Mouse (Mus musculus) kidney, adult 2 months (tissue): ENCODE results near the gene Exosc3. TPM values are rescaled to one million over a fixed set of nuclear protein-coding genes. Genes with fewer than 3 reads are reported as not detected.
A peak's percentile ranks its signal among the peaks of the same experiment; 100 is the strongest.

ENCODE experiments used
- DNase-seq: peaks from one replicate; pipeline ENCODE4 v3.0.0; 2021
- H3K27ac ChIP-seq: fragments of 200-500 bp; 2 replicates; pipeline ENCODE4 v1.5.1; 2012; ENCODE audit warnings: low read depth, low read length, control low read depth, inconsistent platforms; ENCODE audit not compliant: insufficient read depth
- H3K27me3 ChIP-seq: fragments of 200-500 bp; replicated peaks from 2 replicates; pipeline ENCODE4 v1.6.1; 2012; ENCODE audit warnings: mild to moderate bottlenecking, moderate library complexity, low read length, inconsistent platforms; ENCODE audit not compliant: control insufficient read depth, insufficient read depth
- H3K36me3 ChIP-seq: fragments of 200-500 bp; 2 replicates; pipeline ENCODE4 v1.6.1; 2012; ENCODE audit warnings: mild to moderate bottlenecking, moderate library complexity, low read length, inconsistent platforms; ENCODE audit not compliant: control insufficient read depth, insufficient read depth
- H3K4me1 ChIP-seq: fragments of 200-500 bp; 2 replicates; pipeline ENCODE4 v1.6.1; 2011; ENCODE audit warnings: low read length; ENCODE audit not compliant: control insufficient read depth, insufficient read depth
- H3K4me3 ChIP-seq: fragments of 200-500 bp; 2 replicates; pipeline ENCODE4 v1.5.1; 2011; ENCODE audit warnings: mild to moderate bottlenecking, low read depth, low read length, control low read depth; ENCODE audit not compliant: insufficient read depth
- CTCF ChIP-seq: fragments of 200-500 bp; conservative IDR thresholded peaks from 2 replicates; pipeline ENCODE4 v1.5.1; 2011; ENCODE audit warnings: low read depth, mild to moderate bottlenecking, control low read depth, low read length, moderate library complexity, mixed read lengths; ENCODE audit not compliant: insufficient read depth, insufficient read length
- POLR2A ChIP-seq: fragments of 200-500 bp; IDR thresholded peaks from one replicate; pipeline ENCODE4 v1.6.1; 2011; ENCODE audit warnings: low read depth, low read length, control low read depth
- WGBS: fragments of 180-500 bp; shearing (Covaris S2); methylation state at CpG from one replicate; pipeline ENCODE4 v1.1.7; 2018; 5-methylcytosine and 5-hydroxymethylcytosine counted together
- polyA plus RNA-seq: library from polyadenylated mRNA; depleted of rRNA; stranded (reverse); fragments of >200 nt; gene quantifications from 2 replicates; pipeline ENCODE4 v1.2.3, GENCODE M21; 2012

The Exosc3 gene
- polyA plus RNA-seq, 1 experiment: 16.7 TPM

DNA sequence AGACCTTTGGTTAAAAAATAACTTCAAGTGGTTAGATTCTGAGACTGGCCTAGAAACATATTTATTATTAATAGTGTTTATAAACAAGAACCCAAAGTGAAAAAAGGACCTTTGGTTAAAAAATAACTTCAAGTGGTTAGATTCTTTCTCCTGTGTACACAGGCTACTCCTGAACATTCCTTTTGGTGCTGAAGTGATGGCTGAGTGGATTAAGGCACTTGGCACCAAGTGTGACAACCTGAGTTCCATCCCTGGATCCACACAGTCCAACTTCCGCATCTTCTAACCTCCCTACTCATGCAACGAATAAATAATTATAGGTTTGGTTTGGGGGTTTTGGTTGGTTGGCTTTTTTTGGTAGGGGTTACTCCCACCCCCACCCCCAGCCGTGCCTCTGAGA is 28.7 kb upstream of the Exosc3 start:
- Histone ChIP-seq H3K27ac (peak overlapping the region; percentile 69; the same call in 1 of the 2 replicates), H3K4me3 (no peak overlapping the region), H3K36me3 (peaks cover 8% of the 10 kb centered on the region), H3K4me1 (peaks cover 10% of the 10 kb centered on the region; the same call in 1 of the 2 replicates), H3K27me3 (no peaks in the 10 kb centered on the region)
- peak; percentile 58 for DNase-seq
- 49% methylated on average over 3 of the region's 3 CpGs for WGBS
- no peak for TF ChIP-seq POLR2A
- no peak for TF ChIP-seq CTCF

DNA sequence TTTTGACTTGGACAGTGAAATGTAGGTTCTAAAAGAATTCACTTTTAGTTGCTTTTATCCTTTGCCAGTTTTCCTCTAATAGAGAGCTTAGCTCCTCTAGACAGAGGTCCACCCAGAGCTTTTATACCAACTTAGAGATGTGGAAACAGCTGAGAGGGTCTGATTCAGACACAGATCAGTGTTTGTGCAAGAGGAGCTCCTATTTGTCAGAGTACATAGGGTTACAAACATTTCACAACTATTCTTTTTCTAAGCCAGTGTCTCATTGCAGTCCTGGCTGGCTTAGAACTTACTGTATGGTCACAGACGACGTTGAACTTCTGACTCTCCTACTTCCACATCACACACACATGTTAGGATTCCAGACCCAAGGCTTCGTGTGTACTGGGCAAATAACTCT is 14.1 kb upstream of the Exosc3 start:
- H3K27me3 ChIP-seq: no peaks in the 10 kb centered on the region
- no peaks in the 10 kb centered on the region; the same call in 1 of the 2 replicates for H3K36me3 ChIP-seq
- no peak overlapping the region for H3K4me3 ChIP-seq
- TF ChIP-seq CTCF: no peak
- no peak for TF ChIP-seq POLR2A
- WGBS: 84% methylated on average over 3 of the region's 3 CpGs
- DNase-seq: no peak
- no peak overlapping the region for H3K27ac ChIP-seq
- no peaks in the 10 kb centered on the region for H3K4me1 ChIP-seq

GRCm38 (mm10) chr4:45341669-45342249 is 773 bp downstream of the Exosc3 start, which contains the start of gene Dcaf10:
Gene Dcaf10, plus strand, starts transcription at chr4:45342101.
- TF ChIP-seq CTCF (0 out of 2 replicates have a peak, but pooled peaks have one; percentile 30), POLR2A (peak; percentile 47)
- WGBS: 1% methylated on average over 42 of the region's 42 CpGs
- no peaks in the 10 kb centered on the region for H3K27me3 ChIP-seq
- peak within 1 kb of the TSS; percentile 91 for H3K4me3 ChIP-seq
- H3K4me1 ChIP-seq: peaks cover 10% of the 10 kb centered on the region; the same call in 1 of the 2 replicates
- peak; percentile 95 for DNase-seq
- H3K27ac ChIP-seq: peak within 1 kb of the TSS; percentile 88
- H3K36me3 ChIP-seq: no peaks in the 10 kb centered on the region; the same call in 1 of the 2 replicates

DNA sequence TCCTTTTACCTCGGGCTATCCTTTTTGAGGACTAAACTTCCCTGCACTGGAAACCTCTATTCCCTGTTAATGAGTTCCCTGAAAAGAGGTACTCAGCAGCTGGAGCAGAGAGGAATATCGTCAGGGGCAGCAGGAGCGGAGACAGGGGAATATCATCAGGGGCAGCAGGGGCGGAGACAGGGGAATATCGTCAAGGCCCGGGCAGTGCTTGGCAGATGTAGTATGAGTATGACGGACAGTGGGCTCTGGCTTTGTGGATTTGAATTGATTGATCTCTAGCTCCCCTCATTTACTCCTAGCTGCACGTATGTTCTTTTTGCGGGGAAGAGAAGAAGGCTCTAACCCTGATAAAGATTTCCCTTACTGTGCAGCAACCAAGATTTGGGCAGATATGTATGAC is 1.3 kb downstream of the Exosc3 start:
- no peaks in the 10 kb centered on the region for H3K27me3 ChIP-seq
- no peak for DNase-seq
- WGBS: 61% methylated on average over 9 of the region's 9 CpGs
- no peak overlapping the region for H3K27ac ChIP-seq
- no peaks in the 10 kb centered on the region; the same call in 1 of the 2 replicates for H3K36me3 ChIP-seq
- TF ChIP-seq CTCF: no peak
- no peak for TF ChIP-seq POLR2A
- no peak overlapping the region for H3K4me3 ChIP-seq
- peaks cover 10% of the 10 kb centered on the region; the same call in 1 of the 2 replicates for H3K4me1 ChIP-seq

DNA sequence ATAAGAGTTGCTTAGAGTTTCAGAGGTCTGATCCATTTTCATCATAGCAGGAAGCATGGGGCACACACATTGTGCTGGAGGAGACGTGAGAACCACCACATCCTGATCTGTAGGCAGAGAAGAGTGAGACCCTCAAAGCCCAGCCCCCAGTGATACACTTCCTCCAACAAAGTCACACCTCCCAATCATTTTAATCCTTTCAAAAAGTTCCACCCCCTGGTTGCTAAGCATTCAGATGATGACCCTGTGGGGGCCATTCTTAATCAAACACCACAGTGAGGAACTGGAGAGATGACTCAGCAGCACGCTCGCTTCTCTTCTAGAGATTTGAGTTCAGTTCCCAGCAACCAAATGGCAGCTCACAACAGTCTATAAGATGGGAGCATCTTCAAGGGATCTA is 10.1 kb downstream of the Exosc3 start:
- WGBS: 76% methylated on average over 3 of the region's 3 CpGs

DNA sequence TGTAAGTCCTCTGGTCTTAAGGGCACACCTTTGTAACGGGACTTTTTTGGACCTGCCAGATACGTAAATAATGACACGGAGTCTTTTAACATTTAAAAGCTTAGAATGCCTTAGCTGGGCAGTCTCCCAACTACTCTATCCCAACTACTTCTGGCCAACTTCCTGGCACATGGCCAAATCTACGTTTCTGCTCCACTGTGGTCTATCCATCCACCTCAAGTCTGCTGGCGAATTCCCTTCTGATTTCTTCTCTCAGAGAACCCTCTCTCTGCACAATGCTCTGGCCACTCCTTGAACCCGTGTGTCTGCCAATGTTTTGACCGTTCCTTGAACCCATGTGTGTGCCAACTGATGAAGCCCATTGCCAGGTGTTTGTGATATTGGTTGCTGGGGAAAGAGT is 11.4 kb downstream of the Exosc3 start:
- no peak for TF ChIP-seq POLR2A
- no peak for TF ChIP-seq CTCF
- H3K27ac ChIP-seq: no peak overlapping the region
- H3K27me3 ChIP-seq: no peaks in the 10 kb centered on the region
- H3K36me3 ChIP-seq: no peaks in the 10 kb centered on the region
- WGBS: 67% methylated on average over 7 of the region's 7 CpGs
- no peaks in the 10 kb centered on the region for H3K4me1 ChIP-seq
- no peak overlapping the region for H3K4me3 ChIP-seq
- peak; percentile 13 for DNase-seq

More for the DNA sequence above, 10.1 kb downstream of the Exosc3 start:
- no peak overlapping the region for H3K4me3 ChIP-seq
- H3K27ac ChIP-seq: no peak overlapping the region
- no peaks in the 10 kb centered on the region for H3K4me1 ChIP-seq
- DNase-seq: no peak
- no peaks in the 10 kb centered on the region for H3K27me3 ChIP-seq
- H3K36me3 ChIP-seq: no peaks in the 10 kb centered on the region
- TF ChIP-seq POLR2A (no peak), CTCF (no peak)

DNA sequence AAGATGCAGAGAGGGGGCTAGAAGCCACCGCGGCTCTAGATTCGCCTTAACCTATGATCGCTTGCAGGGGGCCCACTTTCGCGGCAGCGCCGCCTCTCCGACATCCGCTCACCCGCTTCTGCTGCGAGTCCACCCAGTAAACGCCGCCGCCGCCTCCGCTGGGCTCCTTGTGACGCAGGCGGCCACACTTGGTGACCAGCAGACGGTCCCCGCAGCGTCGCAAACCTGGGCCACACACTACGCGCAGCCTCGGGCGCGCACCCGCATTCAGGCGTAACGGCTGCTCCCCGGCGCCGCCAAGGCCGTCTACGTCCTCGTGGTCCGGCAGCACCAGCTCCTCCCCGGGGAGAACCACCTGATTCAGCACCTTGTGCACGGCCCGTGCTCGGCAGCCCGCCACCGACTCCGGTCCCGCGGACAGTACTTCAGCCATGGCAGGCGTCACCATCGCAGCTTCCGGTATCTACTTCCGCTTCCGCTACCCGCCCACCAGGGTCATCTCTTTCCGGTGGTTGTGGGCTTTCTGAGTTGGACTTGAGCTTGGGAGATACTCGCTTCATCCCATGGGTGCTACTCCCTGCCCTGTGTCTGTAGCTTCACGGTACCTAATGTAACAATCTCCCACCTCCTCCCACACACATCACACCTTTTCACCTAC is 22.2 kb downstream of the Exosc3 start:
- peak; percentile 93 for DNase-seq
- WGBS: under 1% methylated on average over 56 of the region's 56 CpGs

More for the DNA sequence above, 22.2 kb downstream of the Exosc3 start:
- Histone ChIP-seq H3K27me3 (no peaks in the 10 kb centered on the region), H3K4me1 (peaks cover 8% of the 10 kb centered on the region; the same call in 1 of the 2 replicates), H3K27ac (peak overlapping the region; percentile 85), H3K36me3 (no peaks in the 10 kb centered on the region; the same call in 1 of the 2 replicates), H3K4me3 (peak overlapping the region; percentile 97)
- peak; percentile 60 for TF ChIP-seq POLR2A
- no peak for TF ChIP-seq CTCF
